Mouse (Mus musculus): Measurements from ENCODE around the gene Alpl. TPM values are rescaled to one million over a fixed set of nuclear protein-coding genes. Genes with fewer than 3 reads are reported as not detected.

Alpl gene
- total RNA-seq, 2 experiments from 2014 or later = 22.5 to 22.9 TPM

DNA sequence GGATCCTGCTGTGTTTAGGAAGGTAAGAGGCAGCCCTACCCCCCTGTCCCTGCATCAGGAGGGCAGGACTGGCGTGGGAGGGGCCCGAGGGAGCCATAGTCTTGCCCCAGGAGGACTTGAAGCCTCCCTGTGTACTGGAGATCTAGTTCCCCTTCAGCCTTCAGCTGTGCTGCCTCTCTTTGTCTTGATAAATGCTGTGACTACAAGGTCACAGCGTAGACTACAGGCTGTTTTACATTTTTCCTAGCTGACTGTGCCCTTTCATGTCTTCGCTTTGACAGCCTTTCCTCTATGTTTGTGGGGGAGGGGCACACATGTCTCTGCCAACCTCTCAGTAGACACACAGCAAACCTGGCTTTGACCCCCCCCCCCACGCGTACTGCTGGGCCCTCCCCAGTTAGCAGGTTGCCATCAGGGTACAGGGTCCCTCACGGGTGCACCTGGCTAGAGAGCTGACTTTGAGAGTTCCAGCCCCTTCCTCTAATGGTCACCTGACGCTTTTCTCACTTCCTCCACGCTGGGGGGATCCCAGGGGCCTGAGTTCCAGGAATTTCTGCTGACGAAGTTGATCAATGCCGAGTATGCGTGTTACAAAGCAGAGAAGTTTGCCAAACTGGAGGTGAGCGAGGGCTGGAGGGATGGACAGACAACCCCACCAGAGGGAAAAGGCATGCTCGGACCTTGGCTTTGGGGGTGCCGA, 76.7 kb downstream of the Alpl start:
- DNase-seq (ENCODE audit: low spot score) = no peak

DNA sequence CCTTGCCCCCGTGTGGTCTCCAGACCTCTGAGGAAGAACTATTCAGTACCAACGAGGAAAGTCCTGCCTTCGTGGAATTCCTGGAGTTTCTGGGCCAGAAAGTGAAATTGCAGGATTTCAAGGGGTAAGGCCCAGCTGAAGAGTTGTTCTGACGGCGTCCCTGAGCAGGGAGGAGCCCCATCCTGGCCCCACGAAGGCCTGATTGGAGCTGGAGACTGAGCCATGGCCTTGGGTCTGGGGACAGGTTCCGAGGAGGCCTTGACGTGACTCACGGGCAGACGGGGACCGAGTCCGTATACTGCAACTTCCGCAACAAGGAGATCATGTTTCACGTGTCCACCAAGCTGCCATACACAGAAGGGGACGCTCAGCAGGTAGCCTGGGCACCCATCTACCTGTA, 78.5 kb downstream of the Alpl start:
- no peak for DNase-seq (ENCODE audit: low spot score)

DNA sequence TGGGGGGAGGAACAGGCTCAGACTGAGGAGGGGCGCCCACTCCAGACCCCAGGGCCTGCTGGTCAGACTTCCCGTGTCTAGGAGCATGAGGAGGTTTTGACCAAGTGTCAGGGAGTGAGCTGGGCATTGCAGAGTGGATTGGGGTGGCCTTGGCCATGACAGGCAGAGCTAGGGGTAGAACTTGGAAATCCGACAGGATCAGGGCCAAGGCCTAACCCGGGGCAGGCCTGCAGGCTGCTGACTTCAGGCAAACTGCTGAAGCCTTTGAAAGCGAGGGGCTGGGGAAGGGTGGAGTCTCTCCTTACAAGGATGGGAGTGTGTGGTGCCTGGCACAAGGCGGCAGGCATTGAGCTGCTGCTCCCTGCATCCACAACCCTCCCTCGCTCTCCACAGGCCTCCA, 79.2 kb downstream of the Alpl start:
- DNase-seq (ENCODE audit: low spot score) = no peak

DNA sequence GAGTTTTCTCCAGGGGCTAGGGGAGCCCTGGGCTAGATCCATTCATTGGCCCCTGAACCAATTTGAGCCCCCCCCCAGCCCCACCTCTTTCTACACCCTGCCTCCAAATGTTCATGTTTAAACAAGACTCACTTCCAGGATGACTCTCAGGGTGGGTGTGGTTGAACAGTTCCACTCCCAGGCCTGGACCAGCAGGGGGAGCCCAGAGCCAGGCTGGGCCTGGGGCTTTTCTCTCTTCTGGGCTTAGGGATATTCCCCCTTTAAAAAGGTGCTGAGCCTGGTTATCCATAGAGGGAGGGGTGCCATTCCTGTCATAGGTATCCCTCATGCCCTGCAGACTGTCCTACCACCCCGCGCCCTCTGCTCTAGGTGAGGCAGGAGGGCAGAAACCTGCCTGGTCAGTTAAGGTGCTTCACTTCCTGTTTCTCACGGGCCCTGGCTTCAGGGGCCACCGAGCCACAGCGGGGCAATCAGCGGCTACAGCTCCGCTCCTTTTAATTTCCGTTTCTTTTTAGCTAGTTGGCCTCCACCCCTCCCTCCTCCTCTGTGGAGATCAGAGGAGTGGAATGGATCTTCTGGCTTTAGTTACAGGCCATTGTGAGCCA, 82.1 kb downstream of the Alpl start:
- DNase-seq (ENCODE audit: low spot score) = no peak

DNA sequence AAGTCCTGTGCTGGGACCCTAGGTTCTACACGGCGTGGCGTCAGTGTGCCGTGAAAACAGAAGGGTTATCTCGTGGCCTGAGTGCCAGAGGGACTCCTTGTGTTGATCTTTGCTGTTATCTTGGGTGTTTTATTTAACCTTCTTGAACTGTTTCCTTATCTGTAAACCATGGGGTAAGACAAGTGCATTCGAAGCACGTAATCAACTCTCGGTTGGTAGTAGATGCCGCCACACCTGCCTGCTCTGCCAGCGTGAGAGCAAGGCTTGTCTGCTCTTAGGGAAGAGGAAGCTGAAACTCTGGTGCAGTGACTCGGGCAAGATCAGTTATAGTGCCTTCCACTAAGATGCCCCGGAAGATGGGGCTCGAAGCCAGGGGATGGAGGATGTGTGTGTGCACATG, 83.2 kb downstream of the Alpl start:
- DNase-seq (ENCODE audit: low spot score) = no peak

DNA sequence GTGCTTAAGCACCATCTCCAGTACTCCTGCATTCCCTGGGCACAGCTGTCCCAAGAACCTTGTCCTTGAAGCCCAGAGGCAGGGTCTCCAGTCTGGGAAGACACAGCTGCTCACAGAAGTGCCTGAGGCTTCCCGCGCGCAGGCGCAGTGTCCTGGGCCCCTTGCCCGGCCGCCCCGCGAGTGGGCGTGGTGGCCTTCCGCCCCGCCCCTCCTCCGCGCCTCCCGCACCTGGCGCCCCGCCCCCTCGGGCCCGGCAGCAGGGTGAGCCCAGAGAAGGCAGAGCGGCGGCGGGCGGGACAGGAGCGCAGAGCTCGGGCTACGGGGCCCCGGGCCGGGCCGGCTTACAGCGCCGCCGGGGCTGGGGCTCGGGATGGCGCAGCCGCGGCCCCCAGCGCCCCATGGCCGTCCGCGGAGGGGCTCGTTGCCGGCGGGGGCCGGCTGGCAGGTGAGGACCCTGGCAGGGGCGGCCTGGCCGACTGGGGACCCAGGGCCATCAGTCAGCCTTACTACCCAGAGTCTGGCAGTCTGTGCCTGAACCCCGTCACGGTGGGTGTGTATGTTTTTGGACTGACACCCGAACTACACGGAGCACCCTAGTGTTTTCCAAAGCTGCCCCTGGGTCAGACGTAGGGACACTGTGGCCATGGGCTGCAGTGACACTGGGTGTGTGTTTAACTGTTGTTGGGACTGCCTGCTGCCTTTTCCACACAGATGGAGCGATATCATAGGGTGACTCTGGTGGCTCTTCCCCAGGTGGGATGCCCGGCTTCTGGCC, 88.8 kb downstream of the Alpl start:
- peak; percentile 85 for DNase-seq (ENCODE audit: low spot score)

DNA sequence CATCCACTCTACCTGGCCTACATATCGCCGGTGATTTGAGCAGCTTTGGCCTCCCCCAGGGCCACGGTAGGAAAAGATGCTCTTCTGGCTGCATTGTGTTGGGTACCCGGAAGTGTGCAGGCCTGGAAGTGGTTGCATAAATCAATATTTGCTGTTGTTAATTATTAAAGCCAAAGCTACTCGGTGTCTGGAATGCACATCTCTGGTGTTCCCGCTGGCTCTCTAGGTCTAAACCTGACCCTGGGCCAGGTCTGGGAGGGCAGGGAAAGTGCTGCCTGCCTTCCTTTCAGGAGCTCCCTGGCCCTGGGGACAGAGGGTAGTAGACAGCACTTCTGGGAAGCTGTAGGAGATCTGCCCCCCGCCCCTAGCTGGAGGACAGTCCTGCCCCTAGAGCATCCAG, 89.7 kb downstream of the Alpl start:
- no peak for DNase-seq (ENCODE audit: low spot score)

DNA sequence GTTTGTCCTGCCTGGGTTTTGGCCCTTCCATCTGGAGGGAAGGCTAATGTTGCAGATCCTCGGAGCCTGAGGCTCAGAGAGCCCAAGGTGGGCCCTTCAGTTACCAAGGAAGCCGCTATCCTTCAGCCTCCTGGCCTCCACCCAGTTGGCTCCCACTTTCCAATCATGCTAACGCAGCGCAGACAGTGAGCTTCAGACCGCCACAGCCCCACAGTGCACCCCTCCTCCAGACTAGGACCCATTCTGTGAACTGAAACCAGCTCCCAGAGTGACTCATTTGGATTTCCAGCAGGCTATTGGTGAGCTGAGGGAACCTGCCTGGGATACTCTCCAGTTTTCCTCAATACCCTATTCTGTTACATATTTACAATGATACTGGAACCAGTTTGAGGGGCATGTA, 90.8 kb downstream of the Alpl start:
- no peak for DNase-seq (ENCODE audit: low spot score)

DNA sequence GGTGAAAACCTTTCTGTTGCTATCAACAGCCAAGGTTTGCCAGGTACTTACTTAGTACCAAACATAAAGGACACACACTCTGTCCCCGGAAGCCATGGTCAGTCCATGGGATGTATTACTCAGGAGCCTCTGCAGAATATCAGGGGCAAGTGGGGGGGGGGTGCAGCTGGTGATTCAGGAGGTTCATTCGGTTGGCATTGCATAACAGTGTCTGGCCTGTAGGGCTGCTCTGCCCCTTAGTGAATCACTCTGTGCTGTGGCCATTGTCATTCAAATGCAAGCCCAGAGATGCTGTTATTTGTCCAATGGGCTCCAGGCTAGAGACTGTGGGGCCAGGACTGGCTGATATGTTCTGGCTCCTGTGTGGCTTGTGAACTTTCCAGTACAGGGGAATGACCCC, 91.6 kb downstream of the Alpl start:
- DNase-seq (ENCODE audit: low spot score) = no peak

DNA sequence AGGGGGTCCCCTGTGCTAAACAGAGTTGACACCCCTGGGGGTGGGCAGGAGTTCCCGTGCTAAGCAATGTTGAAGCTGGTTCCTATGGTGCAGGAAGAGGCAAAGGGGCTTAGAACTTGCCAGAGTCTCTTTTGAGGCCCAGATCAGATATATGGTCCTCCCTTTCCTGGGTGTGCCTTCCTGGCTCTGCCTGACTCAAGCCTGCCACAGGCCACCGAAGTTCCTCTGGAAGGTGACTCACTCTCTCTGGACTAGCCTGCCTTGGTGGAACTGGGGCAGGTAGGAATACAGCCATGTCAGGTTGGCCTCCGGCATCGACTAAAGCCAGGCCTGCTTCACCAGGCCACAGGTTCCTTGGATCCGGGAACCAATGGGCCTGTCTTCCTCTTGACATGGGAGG, 93.1 kb downstream of the Alpl start:
- no peak for DNase-seq (ENCODE audit: low spot score)

DNA sequence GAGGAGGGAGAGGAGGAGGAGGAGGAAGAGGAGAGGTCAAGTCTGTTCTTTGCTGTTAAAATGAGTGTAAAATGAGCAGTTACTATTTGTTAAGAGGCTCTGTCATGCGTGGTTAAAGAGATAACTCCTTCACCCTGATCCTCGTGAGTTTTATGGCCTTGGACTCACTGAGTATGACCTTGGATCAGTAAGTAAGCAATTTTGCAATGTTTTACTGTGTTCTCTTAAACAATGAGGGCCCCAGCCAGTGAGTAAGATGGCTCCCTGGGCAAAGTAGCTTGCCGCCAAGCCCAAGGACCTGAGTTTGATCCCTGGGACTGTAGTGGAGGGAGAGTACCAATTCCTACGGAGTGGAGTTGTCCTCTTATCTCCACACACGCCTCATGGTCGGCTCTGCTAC, 95.2 kb downstream of the Alpl start:
- no peak for DNase-seq (ENCODE audit: low spot score)

DNA sequence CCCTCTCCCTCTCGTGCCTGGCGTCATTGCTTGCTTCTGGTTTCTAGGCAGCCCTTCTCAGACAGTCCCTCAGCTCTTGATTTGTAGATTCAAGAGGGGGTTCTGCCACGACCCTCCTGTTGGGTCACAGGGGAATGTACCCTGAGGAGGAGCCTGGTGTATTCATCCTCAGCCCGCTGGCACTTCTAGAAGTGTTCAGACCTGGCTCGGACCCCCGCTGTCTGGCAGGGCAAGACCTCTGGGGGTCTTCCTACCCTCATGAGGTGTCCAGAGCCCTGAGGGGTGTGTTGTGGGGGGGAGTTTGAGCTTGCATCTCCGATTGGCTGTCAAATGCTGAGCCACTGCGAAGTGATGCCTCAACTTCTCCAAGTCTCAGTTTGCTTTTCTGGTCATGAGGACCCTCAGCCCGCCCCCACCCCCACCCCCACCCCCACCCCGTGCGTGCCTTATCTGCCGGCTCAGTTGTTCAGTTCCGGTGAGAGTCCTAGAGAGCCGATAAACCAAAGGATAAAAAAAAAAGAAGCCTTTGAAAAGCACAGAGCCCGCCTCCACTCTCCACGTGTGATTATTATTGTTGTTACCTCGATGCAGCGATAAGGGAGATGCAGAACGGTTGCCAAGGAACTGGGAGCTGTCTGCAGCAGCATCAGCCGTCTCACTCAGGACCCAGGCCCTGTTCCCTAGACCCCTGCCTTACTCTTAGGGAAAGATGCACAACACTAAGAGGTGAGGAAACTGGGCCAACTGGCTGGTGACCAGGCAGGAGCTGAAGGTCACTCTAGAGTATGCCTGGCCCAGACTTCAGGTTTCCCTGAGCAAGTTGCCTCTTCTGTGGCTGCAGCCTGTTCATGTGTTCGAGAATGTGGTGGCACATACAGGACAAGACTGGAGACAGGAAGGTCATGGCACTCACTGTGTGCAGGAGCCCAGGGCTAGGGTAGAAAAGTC, 96.6 kb downstream of the Alpl start:
- DNase-seq (ENCODE audit: low spot score) = no peak

DNA sequence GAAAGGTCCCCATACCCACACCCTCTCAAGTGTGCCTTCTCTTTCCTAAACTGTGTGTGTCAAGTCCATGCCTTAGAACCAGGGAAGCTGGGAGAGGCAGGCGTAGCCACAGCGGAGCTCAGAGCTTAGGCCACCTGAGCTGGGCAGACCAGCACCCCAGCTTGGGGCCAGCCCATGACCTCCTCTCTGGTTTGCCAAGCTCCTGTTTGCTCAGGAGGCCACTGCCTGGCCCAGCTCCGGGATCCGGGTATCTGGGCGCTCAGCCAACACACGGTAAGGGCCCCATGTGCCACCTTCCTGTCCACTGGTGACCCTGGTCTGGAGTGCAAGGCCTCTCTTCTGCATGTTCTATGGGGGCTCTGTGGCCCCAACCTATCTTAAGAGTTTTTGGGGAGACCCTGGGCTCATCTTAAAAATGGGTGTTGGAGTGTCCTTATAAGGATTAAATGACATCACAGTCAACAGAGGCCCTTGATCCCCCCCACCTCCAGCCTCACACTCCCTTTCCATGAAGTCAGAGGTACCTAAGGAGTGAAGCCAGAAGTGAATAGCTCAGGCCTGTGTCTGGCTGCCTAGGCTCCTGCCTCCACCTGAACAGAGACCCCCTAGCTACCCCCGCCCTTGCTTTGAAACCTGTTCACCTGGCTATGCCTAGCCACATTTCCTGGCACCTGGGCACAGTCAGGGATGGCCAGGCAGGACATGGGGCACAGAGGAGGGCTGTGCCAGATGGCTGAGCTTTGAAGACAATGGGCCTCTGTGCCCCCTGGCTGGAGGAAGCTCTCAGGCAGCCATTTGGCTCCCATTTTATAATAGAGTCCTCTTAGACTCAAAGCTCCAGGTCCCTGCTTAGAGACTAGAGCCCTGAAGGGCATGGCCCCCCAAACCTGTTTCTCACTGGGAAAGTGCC, 97.9 kb downstream of the Alpl start:
- no peak for DNase-seq (ENCODE audit: low spot score)

DNA sequence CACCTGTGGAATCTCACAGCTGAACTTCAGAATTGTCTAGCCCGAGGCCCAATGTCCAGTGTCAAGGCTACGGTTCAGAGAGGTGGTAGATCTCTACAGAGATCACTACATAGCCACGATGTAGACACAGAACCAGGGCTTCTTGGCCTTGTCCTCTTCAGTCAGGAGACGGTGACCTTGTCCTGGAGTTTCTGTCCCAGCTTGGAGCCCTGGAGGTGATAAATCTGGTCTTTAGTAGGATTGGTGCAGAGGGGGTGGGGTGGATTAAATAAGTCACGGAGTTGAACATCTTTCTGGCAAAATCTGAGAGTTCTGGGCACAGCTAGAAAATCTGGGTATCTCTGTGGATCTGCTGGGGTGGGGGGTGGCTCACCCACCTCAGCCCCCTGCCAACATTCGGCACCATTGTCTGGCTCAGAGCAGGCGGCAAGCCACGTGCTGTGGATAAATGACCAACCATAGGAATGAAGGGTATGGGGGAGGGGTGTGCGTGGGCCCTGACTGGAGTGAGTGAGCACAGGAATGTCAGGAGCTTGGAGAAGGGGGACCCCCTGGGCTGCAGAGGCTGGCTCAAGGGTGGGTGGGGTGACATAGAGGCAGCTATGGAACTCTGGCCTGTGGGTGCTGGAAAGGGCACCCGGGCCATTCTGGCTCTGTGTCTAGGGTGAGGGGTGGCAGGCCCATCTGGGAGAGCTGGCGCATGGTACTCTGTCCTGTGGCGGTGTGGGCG, 98.9 kb downstream of the Alpl start:
- DNase-seq (ENCODE audit: low spot score) = no peak

DNA sequence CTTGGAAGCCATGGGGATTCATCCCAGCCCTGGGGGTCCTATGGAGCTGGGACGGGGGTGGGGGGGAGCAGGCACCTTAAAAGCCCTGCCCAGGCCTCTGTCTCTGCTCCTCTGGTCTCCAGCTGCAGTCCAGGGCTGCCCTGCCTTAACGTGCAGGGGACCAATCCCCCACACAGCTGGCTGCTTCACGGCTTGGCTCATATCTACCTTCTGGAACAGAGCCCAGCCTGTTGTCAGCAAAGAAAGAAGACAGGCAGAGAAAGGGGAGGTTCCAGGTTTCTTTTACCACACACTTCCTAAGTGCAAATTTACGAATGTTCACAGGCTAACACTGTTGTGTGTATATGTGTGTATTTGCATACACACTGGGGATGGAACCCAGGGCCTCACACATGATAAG, 100.3 kb downstream of the Alpl start:
- DNase-seq (ENCODE audit: low spot score) = no peak

DNA sequence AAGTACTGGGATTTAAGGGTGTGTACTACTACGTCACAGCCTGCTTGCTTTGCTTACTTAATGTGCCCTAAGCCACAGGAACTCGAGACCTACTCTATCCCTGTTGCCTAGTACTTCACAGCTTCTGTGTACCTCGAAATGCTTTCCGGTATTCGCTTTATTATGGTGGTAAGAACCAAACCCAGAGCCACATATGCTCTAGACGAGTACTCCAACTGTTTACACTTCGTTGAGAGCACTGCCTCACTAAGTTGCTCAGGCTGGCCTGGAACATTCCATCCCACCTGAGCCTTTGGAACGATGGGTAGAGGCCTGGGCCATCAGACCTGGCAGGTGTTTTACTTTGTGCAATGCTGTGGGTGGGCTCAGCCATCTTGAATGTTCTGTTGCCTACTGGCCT, 100.9 kb downstream of the Alpl start:
- DNase-seq (ENCODE audit: low spot score) = no peak

DNA sequence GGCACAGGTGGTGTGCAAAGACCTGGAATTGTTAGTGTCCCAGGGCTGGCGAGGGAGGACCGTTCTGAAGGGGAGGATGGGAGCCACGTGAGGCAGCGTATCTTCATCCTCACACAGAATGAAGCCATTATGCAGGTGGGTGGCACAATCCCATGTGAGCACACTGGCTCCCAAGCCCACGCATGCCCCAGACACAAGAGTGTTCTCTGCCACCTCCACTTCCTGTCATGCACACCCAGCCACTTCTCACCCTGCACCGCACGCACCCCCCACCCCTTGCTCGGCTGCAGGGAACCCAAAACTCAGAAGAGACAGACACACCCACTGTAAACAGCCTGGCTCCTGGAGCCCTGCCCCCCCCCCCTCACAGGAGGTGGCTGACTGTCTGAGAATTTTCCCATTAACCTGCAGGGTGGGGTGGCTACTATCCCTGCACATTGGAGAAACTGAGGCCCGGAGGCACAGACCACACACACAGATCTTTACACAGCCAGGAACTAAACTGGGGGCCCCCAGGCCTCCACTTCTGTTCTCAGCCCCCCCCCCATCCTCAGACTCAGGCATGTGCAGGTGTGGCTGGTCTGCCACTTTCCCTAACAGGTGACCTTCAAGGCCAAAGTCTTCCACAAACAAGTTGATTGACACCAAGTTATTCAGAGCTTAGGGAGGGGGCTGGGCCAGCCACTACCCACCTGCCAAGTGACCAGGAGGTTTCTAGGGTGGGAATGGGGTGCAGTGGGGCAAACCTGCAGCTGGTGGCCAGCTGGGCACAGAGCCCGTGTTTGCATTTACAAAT, 103.9 kb downstream of the Alpl start:
- no peak for DNase-seq (ENCODE audit: low spot score)
